Comparison of ENCODE assay signal across 8 mouse cellular contexts in the genomic region with DNA sequence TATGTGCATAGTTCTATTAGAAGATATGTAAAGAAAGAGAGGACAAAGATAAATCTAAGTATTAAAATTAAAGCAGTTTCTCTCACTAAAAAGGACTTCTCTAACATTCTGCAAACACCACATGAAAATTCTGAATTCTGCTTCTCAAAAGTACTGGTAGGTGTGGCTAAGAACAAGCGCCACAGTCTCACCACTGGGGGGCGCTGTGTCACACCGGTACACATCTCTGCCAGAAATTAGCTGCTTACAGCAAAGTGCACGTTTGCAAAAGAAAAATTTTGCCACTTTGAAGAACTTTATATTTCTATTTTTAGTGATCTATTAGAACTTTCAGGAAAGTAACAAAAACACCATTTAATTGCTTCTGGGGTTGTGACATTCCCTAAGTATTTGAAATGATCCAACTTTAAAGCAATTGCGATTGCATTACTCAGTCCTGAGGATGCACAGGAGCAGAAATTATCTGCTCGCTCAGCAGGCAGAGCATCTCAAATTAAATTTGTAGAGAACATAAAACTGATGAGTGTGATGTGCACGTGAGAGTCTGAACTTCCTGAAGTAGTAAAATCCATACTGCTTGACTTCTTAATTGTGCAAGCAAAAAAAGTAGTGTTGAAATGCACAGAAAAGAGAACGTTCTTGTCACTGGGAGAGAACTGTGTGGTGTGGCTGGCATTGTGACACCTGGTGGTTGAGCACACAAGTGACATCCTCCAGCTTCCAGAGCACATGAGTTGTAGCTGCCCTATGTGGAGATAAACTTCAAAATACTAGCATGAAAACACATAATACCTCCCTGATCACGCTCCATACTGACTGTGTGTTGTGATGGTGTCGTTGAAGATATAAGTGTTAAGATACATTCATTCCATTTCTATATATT. TPM values are rescaled to one million over a fixed set of nuclear protein-coding genes. Genes with fewer than 3 reads are reported as not detected.
DNase-seq lines count a peak whose midpoint lies in the region; ATAC-seq and TF ChIP-seq lines count a peak whose summit lies in the region.

No protein-coding gene starts in this region.

- no peak for TF ChIP-seq POLR2A in kidney, adult 2 months (IDR thresholded peaks at IDR 0.05; ENCODE audit: low read depth, low read length)

- 21% methylated on average over 10 of the region's 10 CpGs for WGBS in kidney, adult 2 months

- DNase-seq in 3134 (ENCODE audit: extremely low read depth, insufficient read length, low spot score), result peak; percentile 15
- DNase-seq in adrenal gland, adult (ENCODE audit: inconsistent age in 2 of 2, low spot score in 1 of 2), result peak; percentile 63 to 87
- DNase-seq in embryo, embryonic 10 days (ENCODE audit: low spot score), result peak; percentile 84
- DNase-seq in gastrocnemius, postnatal 4 days (ENCODE audit: low spot score in 2 of 2), result peak; percentile 58 to 73
- peak; percentile 73 for DNase-seq in kidney, adult 2 months
- DNase-seq in liver, result peak; percentile 77
- peak; percentile 34 to 66 for DNase-seq in spleen, postnatal 14 days (ENCODE audit: low spot score in 2 of 2)

- no peak overlapping the region for H3K27ac ChIP-seq in kidney, adult 2 months (ENCODE audit: insufficient read depth, low read depth, low read length)

- H3K4me3 ChIP-seq in kidney, adult 2 months (ENCODE audit: insufficient read depth, low read depth, low read length), result no peak overlapping the region

- peak; percentile 81 for TF ChIP-seq CTCF in kidney, adult 2 months (conservative IDR thresholded peaks at IDR 0.05; ENCODE audit: insufficient read depth, insufficient read length, low read depth, low read length)

- H3K4me1 ChIP-seq in kidney, adult 2 months (ENCODE audit: control insufficient read depth, insufficient read depth, low read length), result no peaks in the 10 kb centered on the region

- no peaks in the 10 kb centered on the region for H3K36me3 ChIP-seq in kidney, adult 2 months (ENCODE audit: control insufficient read depth, insufficient read depth, low read length)

- H3K27me3 ChIP-seq in kidney, adult 2 months (replicated peaks; ENCODE audit: control insufficient read depth, insufficient read depth, low read length), result no peaks in the 10 kb centered on the region

- peak; percentile 69 for ATAC-seq in monocyte, adult 5-6 weeks (replicated peaks; ENCODE audit: insufficient number of reproducible peaks, low FRiP score, low TSS enrichment, poor library complexity, severe bottlenecking)

RNA-seq across cellular contexts. Expression of gene Zc3h15, which starts 18.8 kb away (rescaled TPM):
- total RNA-seq in gastrocnemius, postnatal 4 days (2021), result 10 to 100 TPM; 66.9 to 70.8 TPM
- 15.3 and 25.2 TPM in 2 replicates for polyA plus RNA-seq in kidney, adult 2 months (2012; rRNA removed)
- total RNA-seq in monocyte, adult 5-6 weeks (2017), result 199 to 259 TPM (median 242 TPM) in 3 replicates

Comparison
In these comparisons a context has a peak if more than half of its experiments do, and no peak if none do; other contexts are left out.
1. DNase-seq: peak in every context shown above with its lines; median percentile 84 in embryo, embryonic 10 days; 77 in liver; 75 in adrenal gland, adult; 73 in kidney, adult 2 months; 66 in gastrocnemius, postnatal 4 days; 50 in spleen, postnatal 14 days; 15 in 3134.